Mouse (Mus musculus): ENCODE results near the gene Tmem109. TPM values are rescaled to one million over a fixed set of nuclear protein-coding genes. Genes with fewer than 3 reads are reported as not detected.

Gene Tmem109
- polyA plus RNA-seq, 1 experiment from 2014 or later: 41.9 TPM

DNA sequence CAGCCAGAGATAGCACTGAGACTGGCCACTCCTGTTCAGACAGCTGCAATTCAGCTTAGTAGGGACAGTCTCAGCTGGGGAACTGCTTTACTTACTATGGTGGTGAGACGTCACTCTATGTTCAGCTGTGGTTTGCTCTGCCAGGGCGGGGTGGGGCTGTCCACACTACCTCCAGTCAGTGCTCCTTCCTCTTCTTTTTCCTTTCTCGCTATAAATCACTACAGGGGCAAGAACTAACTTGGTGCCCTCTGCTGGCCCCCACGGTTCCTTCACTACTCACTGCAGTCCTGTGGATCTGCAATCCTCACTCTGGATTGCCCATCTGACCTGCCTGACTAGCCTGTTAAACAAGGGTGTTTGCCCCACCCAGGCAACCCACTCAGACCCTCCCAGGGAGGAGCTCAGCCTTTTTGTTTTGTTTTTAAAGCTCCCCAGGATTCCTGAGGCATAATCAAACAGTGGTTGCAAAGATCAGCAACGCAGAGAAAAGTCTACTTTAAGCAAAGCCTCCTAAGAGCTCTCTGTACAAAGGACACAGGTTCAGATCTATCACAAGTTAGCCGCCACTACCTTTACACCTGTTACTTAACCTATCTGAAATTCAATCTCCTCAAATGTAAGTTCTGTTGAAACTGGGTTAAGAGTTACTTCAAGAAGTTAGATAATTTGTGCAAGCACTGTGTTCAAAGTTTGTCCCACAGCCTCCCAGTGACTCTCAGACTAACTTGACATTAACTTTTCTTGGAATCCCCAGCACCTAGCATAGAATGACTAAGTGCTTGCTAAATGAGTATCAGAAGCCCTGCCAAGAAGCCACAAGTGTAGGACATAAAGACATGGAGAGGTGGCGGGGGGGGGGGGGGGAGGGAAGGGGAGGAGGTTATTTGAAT, 1.5 kb downstream of the Tmem109 start:
- ATAC-seq (ENCODE audit: low read depth): no peak; the same call in 1 of the 2 replicates
- H3K36me3 ChIP-seq: peaks cover 7% of the 10 kb centered on the region; the same call in 1 of the 2 replicates
- peak overlapping the region; percentile 98 for H3K27ac ChIP-seq (replicated peaks)
- H3K4me2 ChIP-seq: peak overlapping the region; percentile 93
- peak overlapping the region; percentile 68 for H3K4me3 ChIP-seq
- no peaks in the 10 kb centered on the region for H3K27me3 ChIP-seq
- peak overlapping the region; percentile 82 for H3K9ac ChIP-seq
- H3K4me1 ChIP-seq (replicated peaks): peaks cover 24% of the 10 kb centered on the region
- 43% methylated on average over 7 of the region's 7 CpGs for WGBS
- H3K9me3 ChIP-seq: no peaks in the 10 kb centered on the region

DNA sequence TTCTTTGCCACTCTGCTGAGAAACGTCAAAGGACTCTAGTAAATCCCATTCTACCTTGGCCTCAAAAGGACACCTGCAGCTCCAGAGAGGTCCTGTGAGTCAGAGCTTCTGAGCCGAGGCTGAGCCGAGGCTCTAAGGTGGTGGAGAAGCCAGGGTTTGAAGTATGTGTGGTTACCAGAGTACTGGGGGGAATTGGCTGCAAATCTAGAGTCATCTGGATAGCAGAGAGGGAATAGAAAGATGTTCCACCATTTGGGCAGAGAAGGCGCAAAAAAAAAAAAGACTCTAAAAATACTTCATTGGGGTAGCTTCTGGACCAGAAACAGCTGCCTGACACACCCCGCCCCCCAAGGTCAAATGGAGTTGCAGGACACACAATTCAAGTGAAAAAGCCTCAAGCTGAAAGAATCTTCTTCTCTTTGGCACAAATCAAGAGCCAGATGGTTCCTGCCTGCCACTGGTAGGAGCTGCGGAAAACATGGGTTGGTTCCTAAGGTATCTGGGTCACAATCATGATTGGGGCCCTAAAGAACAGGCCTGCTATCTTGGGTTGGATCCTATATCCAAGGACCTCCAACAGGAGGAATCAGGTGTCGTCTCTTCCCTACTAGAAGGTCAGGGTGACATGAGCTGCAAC, 3.5 kb downstream of the Tmem109 start:
- 91% methylated on average over 7 of the region's 7 CpGs for WGBS

DNA sequence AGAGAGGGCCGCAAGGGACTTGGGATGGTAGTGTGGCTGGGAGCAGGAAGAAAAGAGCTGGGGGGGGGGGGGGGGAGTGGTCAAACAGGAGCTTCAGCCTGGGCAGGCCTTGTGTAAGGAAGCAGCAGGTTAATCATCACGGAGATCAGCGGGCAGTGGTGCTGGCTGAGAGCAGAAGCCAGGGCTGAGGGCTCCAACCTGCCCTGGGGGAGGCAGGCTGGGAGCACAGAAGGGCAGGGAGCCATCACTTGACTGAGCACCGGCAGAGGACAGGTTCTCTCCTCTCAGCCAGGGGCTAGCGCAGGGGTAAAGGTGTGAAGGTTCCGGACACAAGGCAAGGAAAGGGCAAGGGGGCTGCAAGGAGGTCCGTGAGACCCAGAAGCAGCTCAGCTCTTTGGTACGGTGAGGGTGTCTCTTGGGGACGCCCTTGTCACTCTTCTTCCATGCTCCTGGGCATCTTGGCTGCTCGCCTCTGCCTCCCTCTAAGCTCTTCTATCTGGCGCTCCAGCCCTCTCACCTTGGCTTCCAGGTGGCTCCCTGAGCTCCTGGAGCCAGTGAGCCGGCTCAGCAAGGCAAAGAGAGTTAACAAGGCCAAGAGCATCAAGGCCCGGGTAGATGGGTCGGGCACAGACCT, 10.4 kb downstream of the Tmem109 start:
- H3K27ac ChIP-seq (replicated peaks): no peak overlapping the region

More for the DNA sequence above, 3.5 kb downstream of the Tmem109 start:
- Histone ChIP-seq H3K27ac (replicated peaks) (no peak overlapping the region), H3K4me3 (no peak overlapping the region), H3K36me3 (peaks cover 18% of the 10 kb centered on the region), H3K27me3 (no peaks in the 10 kb centered on the region), H3K9me3 (no peaks in the 10 kb centered on the region), H3K4me2 (no peak overlapping the region), H3K9ac (no peak overlapping the region), H3K4me1 (replicated peaks) (peaks cover 24% of the 10 kb centered on the region)
- no peak for ATAC-seq (ENCODE audit: low read depth)

DNA sequence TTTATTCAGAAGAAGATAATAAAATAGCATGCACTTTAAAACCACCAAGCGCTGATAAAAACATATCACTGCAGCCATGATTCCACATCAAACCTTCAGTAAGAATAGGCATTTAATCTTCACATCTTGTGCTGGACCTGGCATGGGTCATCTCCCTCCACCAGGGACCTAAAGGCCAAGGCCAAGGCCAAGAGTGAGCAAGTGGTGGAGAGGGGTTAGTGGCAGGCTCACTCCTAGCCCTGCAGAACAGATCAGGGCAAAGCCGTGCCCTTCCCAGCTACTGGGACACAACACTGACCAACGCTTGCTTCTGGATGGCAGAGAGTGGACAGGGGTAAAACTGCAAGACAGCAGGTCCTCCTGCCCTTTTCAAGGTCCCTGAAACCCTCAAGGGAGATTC, 11.1 kb downstream of the Tmem109 start:
- Histone ChIP-seq H3K9me3 (no peaks in the 10 kb centered on the region), H3K36me3 (peaks cover 51% of the 10 kb centered on the region), H3K27me3 (no peaks in the 10 kb centered on the region), H3K9ac (no peak overlapping the region), H3K27ac (replicated peaks) (no peak overlapping the region), H3K4me2 (no peak overlapping the region), H3K4me1 (replicated peaks) (peaks cover 34% of the 10 kb centered on the region), H3K4me3 (no peak overlapping the region)
- no peak for ATAC-seq (ENCODE audit: low read depth)
- 97% methylated on average over 3 of the region's 3 CpGs for WGBS

More for the DNA sequence above, 10.4 kb downstream of the Tmem109 start:
- H3K36me3 ChIP-seq: peaks cover 44% of the 10 kb centered on the region
- peaks cover 30% of the 10 kb centered on the region for H3K4me1 ChIP-seq (replicated peaks)
- no peak overlapping the region for H3K4me3 ChIP-seq
- H3K9ac ChIP-seq: no peak overlapping the region
- no peaks in the 10 kb centered on the region for H3K9me3 ChIP-seq
- no peak for ATAC-seq (ENCODE audit: low read depth)
- no peak overlapping the region for H3K4me2 ChIP-seq
- H3K27me3 ChIP-seq: no peaks in the 10 kb centered on the region
- WGBS: 87% methylated on average over 14 of the region's 14 CpGs

DNA sequence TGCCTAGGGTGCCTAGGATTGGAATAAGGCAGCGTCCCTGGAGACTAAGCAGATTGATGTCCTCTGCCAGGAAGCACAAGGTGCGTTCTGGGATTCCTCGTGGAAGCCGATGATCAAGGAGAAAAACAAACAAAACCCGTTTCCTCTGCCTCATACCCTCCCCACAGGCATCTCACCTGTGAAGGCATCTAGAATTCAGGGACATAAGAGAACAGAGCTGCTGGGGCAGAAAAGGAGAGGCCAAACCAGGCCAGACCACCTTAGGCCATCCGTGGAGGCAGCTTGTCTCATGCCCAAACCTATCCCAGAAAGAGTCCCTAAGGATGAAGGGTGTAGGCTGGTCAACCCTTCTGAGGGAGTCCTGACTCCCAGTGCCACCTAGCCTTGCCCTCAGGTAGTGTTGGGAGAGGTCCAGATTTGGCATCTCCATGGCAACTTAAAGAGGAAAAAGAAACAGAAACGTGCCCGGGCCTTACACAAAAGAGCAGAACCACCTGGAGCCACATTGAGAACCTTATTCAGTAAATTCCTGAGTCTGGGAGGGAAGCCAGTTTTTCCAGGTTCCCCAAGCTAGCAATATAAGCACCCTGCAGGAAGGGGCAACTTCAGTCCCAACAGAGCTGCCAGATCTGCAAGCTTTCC, 11.8 kb downstream of the Tmem109 start, which contains the start of gene Tmem132a:
TSS of gene Tmem132a (minus strand) at position 55 of the 642 bp plus-strand sequence.
- peak; percentile 38 for ATAC-seq (ENCODE audit: low read depth)
- peak within 1 kb of the TSS; percentile 96 for H3K9ac ChIP-seq
- no peaks in the 10 kb centered on the region for H3K27me3 ChIP-seq
- H3K4me1 ChIP-seq (replicated peaks): peaks cover 34% of the 10 kb centered on the region
- WGBS: 4% methylated on average over 8 of the region's 8 CpGs
- no peaks in the 10 kb centered on the region for H3K9me3 ChIP-seq
- peak within 1 kb of the TSS; percentile 88 for H3K4me3 ChIP-seq
- H3K36me3 ChIP-seq: peaks cover 58% of the 10 kb centered on the region
- H3K4me2 ChIP-seq: peak within 1 kb of the TSS; percentile 90
- H3K27ac ChIP-seq (replicated peaks): peak within 1 kb of the TSS; percentile 95

DNA sequence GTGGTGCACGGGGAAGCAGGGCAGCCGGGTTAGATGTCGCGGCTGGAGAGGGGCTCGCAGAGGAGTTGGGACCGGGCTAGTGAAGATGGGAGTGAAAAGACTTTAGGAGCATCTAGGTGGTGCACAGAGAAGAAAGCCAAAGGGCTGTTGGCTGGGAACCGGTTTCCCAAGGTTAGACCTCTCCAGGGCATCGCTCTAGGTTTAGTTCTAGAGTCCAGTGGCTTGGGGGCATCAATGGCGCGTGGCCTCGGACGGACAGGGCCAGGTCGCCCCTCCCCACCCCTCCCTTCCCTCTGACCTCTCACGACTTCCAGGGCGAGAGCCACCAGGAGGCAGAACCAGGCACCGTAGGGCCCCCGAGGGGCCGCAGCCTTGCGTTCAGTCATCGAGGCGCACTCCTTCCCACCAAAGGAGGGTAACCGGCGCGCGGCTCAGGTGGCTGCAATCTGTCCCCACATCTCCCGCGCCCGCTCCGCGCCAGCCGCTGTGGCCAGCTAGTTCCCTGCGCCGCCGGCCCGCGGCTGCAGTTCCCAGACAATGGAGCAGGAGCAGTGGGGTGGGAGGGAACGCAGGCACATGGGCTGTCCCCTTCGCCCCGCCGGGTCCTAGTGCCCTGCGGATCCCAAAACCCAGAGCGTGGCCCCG, 12.4 kb downstream of the Tmem109 start:
- Histone ChIP-seq H3K27me3 (no peaks in the 10 kb centered on the region), H3K9me3 (no peaks in the 10 kb centered on the region), H3K4me1 (replicated peaks) (peaks cover 34% of the 10 kb centered on the region), H3K4me3 (peak overlapping the region; percentile 88), H3K36me3 (peaks cover 63% of the 10 kb centered on the region), H3K27ac (replicated peaks) (peak overlapping the region; percentile 95), H3K9ac (peak overlapping the region; percentile 96), H3K4me2 (peak overlapping the region; percentile 90)
- ATAC-seq (ENCODE audit: low read depth): peak; percentile 95
- 0% methylated on average over 40 of the region's 43 CpGs for WGBS

DNA sequence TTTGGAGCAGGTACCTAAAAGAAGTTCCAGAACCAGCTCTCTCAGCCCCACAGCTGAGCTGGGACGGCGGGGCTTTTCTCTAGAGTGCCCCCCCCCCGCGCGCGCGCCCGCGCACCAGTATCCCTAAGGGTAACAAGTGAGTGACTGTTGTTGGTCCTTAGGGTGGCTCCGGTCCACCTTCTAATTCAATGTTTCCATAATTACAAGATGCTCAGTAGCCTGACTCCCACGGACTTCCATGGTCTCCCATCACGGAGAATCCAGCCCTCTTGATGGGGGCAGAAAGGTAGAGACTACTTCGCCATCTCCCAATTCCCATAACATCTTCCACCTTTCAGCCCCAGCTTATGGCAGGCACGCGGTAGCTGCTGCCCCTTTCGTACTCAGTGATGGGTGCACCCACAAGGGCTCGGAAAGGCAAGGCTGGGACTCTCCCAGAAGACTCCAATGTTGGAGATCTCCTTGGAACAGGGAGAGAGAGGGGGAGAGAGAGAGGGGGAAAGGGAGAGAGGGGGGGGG, 13.1 kb downstream of the Tmem109 start:
- H3K36me3 ChIP-seq: peaks cover 63% of the 10 kb centered on the region
- ATAC-seq (ENCODE audit: low read depth): peak; percentile 49
- WGBS: under 1% methylated on average over 17 of the region's 17 CpGs

DNA sequence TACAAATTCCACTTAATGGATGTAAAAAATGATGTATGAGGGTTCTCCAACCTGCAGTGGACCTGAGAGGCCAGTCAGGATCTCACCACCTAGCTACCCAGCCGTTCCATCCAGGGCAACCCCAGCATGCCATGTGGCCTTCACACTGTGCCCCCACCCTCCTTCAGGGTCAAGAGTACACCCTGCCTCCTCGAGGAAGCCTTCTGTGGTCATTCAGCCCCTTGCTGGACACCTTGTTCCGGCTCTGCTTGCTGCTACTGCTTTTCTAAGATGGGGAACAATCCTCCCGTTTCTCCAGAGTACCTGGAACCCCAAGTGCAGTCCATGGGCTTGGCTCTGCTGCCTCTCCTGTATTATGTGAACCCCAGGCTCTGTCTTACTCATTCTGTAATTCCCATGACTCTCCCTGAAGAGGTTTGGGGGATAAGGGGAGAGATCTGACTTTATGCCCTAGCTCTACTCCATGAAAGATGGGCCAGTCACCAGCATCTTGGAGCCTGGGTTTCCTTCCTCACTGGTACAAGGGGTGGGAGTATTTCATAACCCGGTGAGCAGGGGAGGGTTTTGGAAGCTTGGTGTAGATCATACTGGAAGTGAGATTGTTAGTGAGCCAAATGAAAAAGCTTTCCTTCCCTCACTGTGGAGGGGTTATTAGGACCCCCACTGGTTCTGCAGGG, 13.7 kb downstream of the Tmem109 start:
- Histone ChIP-seq H3K4me1 (replicated peaks) (peaks cover 34% of the 10 kb centered on the region), H3K36me3 (peaks cover 63% of the 10 kb centered on the region), H3K9me3 (no peaks in the 10 kb centered on the region), H3K4me3 (peak overlapping the region; percentile 88), H3K4me2 (peak overlapping the region; percentile 90), H3K27me3 (no peaks in the 10 kb centered on the region), H3K9ac (peak overlapping the region; percentile 96), H3K27ac (replicated peaks) (peak overlapping the region; percentile 33; the same call in 1 of the 2 replicates)
- 34% methylated on average over 5 of the region's 5 CpGs for WGBS
- ATAC-seq (ENCODE audit: low read depth): no peak

More for the DNA sequence above, 13.1 kb downstream of the Tmem109 start:
- no peaks in the 10 kb centered on the region for H3K9me3 ChIP-seq
- H3K4me3 ChIP-seq: peak overlapping the region; percentile 88
- peak overlapping the region; percentile 95 for H3K27ac ChIP-seq (replicated peaks)
- H3K9ac ChIP-seq: peak overlapping the region; percentile 96
- H3K27me3 ChIP-seq: no peaks in the 10 kb centered on the region
- peaks cover 34% of the 10 kb centered on the region for H3K4me1 ChIP-seq (replicated peaks)
- peak overlapping the region; percentile 90 for H3K4me2 ChIP-seq

DNA sequence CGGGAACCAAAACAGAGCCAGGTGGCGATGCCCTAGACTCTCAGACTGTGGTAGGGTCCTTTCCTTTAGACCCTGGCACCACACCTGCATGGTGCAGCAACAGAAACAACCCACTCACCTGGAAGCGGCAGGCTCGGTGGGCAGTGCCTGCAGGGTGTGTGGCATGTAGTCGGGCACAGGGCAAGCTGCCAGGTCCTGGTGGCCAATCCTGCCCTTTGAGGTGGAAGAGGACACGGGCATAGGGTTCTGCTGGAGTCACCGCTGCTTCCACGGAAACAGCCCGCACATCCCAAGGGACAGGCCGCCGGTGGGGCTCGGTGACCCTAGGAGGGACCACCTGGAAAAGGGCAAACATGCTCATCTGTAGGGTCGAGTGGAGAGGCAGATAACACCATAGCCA, 15.4 kb downstream of the Tmem109 start:
- Histone ChIP-seq H3K9ac (no peak overlapping the region), H3K27ac (replicated peaks) (no peak overlapping the region), H3K36me3 (peaks cover 63% of the 10 kb centered on the region), H3K27me3 (no peaks in the 10 kb centered on the region), H3K4me1 (replicated peaks) (peaks cover 34% of the 10 kb centered on the region), H3K9me3 (no peaks in the 10 kb centered on the region), H3K4me3 (no peak overlapping the region), H3K4me2 (no peak overlapping the region)
- WGBS: 88% methylated on average over 13 of the region's 13 CpGs
- ATAC-seq (ENCODE audit: low read depth): no peak

DNA sequence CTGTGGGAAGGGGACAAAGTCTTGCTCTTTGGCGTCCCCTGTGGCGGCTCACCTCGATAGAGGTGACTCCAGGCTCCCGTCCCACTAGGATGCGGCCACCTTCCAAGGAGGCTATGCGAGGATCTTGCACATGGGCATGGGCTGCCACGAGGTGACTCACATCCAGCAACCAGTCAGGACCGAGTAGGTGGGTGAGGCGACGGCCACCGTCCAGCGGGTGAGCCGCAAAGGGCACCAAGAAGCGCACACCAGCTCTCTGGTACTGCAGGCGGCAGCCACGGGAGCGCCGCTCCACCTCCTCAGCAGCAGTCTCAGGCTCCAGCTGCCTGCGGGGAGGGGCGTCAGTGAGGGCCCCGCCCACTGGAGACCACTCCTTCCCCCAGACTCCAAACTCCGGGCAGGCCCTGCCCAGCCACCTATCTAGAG, 21.7 kb downstream of the Tmem109 start:
- no peak overlapping the region for H3K4me2 ChIP-seq
- H3K9ac ChIP-seq: no peak overlapping the region
- H3K27ac ChIP-seq (replicated peaks): no peak overlapping the region
- no peak overlapping the region for H3K4me3 ChIP-seq
- no peak; the same call in 1 of the 2 replicates for ATAC-seq (ENCODE audit: low read depth)
- peaks cover 94% of the 10 kb centered on the region for H3K36me3 ChIP-seq
- H3K4me1 ChIP-seq (replicated peaks): no peaks in the 10 kb centered on the region
- no peaks in the 10 kb centered on the region for H3K9me3 ChIP-seq
- H3K27me3 ChIP-seq: no peaks in the 10 kb centered on the region
- WGBS: 49% methylated on average over 22 of the region's 22 CpGs
